Mouse (Mus musculus) heart, postnatal 25 days (tissue): ENCODE results near the gene Mrgprb3. TPM values are rescaled to one million over a fixed set of nuclear protein-coding genes. Genes with fewer than 3 reads are reported as not detected.

ENCODE experiments used
- DNase-seq: peaks from one replicate; pipeline ENCODE4 v3.0.0; 2022; ENCODE audit warnings: low spot score
- intact Hi-C: fragments of 180-260 bp; cut with DNase I; formaldehyde crosslinking; loops from one replicate; pipeline ENCODE4 v1.15.1; 2025
- total RNA-seq, 2 experiments: library from RNA; stranded (reverse); gene quantifications; 2 replicates each; pipeline ENCODE4 v1.2.3; 2021

Gene Mrgprb3
- total RNA-seq, result not detected

DNA sequence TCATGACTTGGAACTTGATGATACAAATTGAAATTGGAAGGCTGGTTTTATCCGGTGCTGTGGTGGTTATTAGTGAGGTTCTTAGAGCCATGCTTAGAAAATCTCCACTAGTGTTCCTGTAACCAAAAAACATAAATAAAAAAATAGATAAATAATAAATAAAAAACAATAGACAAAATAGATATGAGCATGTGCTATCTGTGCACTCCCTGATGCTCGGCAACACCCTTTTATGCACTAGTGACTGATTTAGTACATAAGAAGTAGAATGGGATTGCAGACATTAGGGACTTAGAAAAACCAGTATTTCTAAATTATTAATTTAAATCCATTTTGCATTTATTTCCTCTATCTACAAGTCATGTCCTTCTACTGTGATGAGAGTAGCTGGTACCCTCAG, at the start of gene Mrgprb3:
Gene Mrgprb3, minus strand, starts transcription at position 101 of the 400 bp plus-strand sequence.
- intact Hi-C loops, result no loop called here
- no peak for DNase-seq

Other genes with a start within 250 kb of the Mrgprb3 start
- gene Mrgprb1, start 187.5 kb downstream of the Mrgprb3 start, total RNA-seq, result under 1 TPM; 0.06 to 0.10 TPM
- not detected for gene Mrgprx2, start 144.5 kb downstream of the Mrgprb3 start, total RNA-seq
- not detected for gene Mrgprb2, start 85.7 kb downstream of the Mrgprb3 start, total RNA-seq
- 10 to 100 TPM; 11.0 to 12.9 TPM for gene Zdhhc13, start 145.2 kb upstream of the Mrgprb3 start, total RNA-seq
- 1,000 to 10,000 TPM; 2,113 to 2,237 TPM for gene Csrp3, start 204.2 kb upstream of the Mrgprb3 start, total RNA-seq
- under 1 TPM; 0.75 to 0.87 TPM for gene E2f8, start 237.8 kb upstream of the Mrgprb3 start, total RNA-seq